Mouse (Mus musculus): ENCODE data around the gene Isoc2a. TPM values are rescaled to one million over a fixed set of nuclear protein-coding genes. Genes with fewer than 3 reads are reported as not detected.
A peak's percentile ranks its signal among the peaks of the same experiment; 100 is the strongest.

Isoc2a gene
- polyA plus RNA-seq, 1 experiment: not detected

- 35% methylated on average over 10 of the region's 10 CpGs for WGBS
- Histone ChIP-seq H3K4me1 (ENCODE audit: control insufficient read depth, insufficient read depth, low read length) (peaks cover 7% of the 10 kb centered on the region), H3K4me3 (ENCODE audit: insufficient read depth, low read depth, low read length) (no peak within 1 kb of the TSS), H3K27ac (ENCODE audit: insufficient read depth, low read depth, low read length) (no peak within 1 kb of the TSS)
- TF ChIP-seq CTCF (IDR thresholded peaks at IDR 0.05; ENCODE audit: insufficient read depth, low read depth, low read length) (no peak), POLR2A (IDR thresholded peaks at IDR 0.05; ENCODE audit: insufficient read depth, low read depth, low read length) (no peak)
Observed at GRCm38 (mm10) chr7:4906466-4906950, 29.6 kb downstream of the Isoc2a start, which contains the start of gene Gm36210. TSS of gene Gm36210 (minus strand) at chr7:4906516.

GRCm38 (mm10) chr7:4911561-4911960 lies 34.6 kb downstream of the Isoc2a start:
- WGBS: 24% methylated on average over 9 of the region's 9 CpGs
- no peak overlapping the region for H3K4me3 ChIP-seq (ENCODE audit: insufficient read depth, low read depth, low read length)
- H3K27ac ChIP-seq (ENCODE audit: insufficient read depth, low read depth, low read length): no peak overlapping the region
- peaks cover 12% of the 10 kb centered on the region for H3K4me1 ChIP-seq (ENCODE audit: control insufficient read depth, insufficient read depth, low read length)
- TF ChIP-seq CTCF (IDR thresholded peaks at IDR 0.05; ENCODE audit: insufficient read depth, low read depth, low read length) (0 out of 2 replicates have a peak, but pooled peaks have one; percentile 32), POLR2A (IDR thresholded peaks at IDR 0.05; ENCODE audit: insufficient read depth, low read depth, low read length) (no peak)

GRCm38 (mm10) chr7:4912248-4912647 lies 35.3 kb downstream of the Isoc2a start:
- WGBS: 62% methylated on average over 5 of the region's 5 CpGs
- Histone ChIP-seq H3K27ac (ENCODE audit: insufficient read depth, low read depth, low read length) (no peak overlapping the region), H3K4me3 (ENCODE audit: insufficient read depth, low read depth, low read length) (no peak overlapping the region)

GRCm38 (mm10) chr7:4915007-4915665 lies 38.2 kb downstream of the Isoc2a start, which contains the start of gene Zfp628:
TSS of gene Zfp628 (plus strand) at chr7:4915217.
- Histone ChIP-seq H3K4me3 (ENCODE audit: insufficient read depth, low read depth, low read length) (peak within 1 kb of the TSS; percentile 98), H3K27ac (ENCODE audit: insufficient read depth, low read depth, low read length) (peak within 1 kb of the TSS; percentile 99), H3K4me1 (ENCODE audit: control insufficient read depth, insufficient read depth, low read length) (peaks cover 25% of the 10 kb centered on the region)
- TF ChIP-seq POLR2A (IDR thresholded peaks at IDR 0.05; ENCODE audit: insufficient read depth, low read depth, low read length) (peak; percentile 82), CTCF (IDR thresholded peaks at IDR 0.05; ENCODE audit: insufficient read depth, low read depth, low read length) (no peak)
- under 1% methylated on average over 56 of the region's 56 CpGs for WGBS

More at GRCm38 (mm10) chr7:4912248-4912647, 35.3 kb downstream of the Isoc2a start:
- TF ChIP-seq POLR2A (IDR thresholded peaks at IDR 0.05; ENCODE audit: insufficient read depth, low read depth, low read length): no peak
- no peak for TF ChIP-seq CTCF (IDR thresholded peaks at IDR 0.05; ENCODE audit: insufficient read depth, low read depth, low read length)
- H3K4me1 ChIP-seq (ENCODE audit: control insufficient read depth, insufficient read depth, low read length): peaks cover 11% of the 10 kb centered on the region

- no peak for TF ChIP-seq CTCF (IDR thresholded peaks at IDR 0.05; ENCODE audit: insufficient read depth, low read depth, low read length)
- no peak for TF ChIP-seq POLR2A (IDR thresholded peaks at IDR 0.05; ENCODE audit: insufficient read depth, low read depth, low read length)
- peak overlapping the region; percentile 95 for H3K27ac ChIP-seq (ENCODE audit: insufficient read depth, low read depth, low read length)
- 3% methylated on average over 14 of the region's 14 CpGs for WGBS
- peak overlapping the region; percentile 98 for H3K4me3 ChIP-seq (ENCODE audit: insufficient read depth, low read depth, low read length)
- peaks cover 32% of the 10 kb centered on the region for H3K4me1 ChIP-seq (ENCODE audit: control insufficient read depth, insufficient read depth, low read length)
Observed at GRCm38 (mm10) chr7:4915669-4916416, 38.9 kb downstream of the Isoc2a start.

- 91% methylated on average over 2 of the region's 2 CpGs for WGBS
- TF ChIP-seq CTCF (IDR thresholded peaks at IDR 0.05; ENCODE audit: insufficient read depth, low read depth, low read length) (no peak), POLR2A (IDR thresholded peaks at IDR 0.05; ENCODE audit: insufficient read depth, low read depth, low read length) (no peak)
- Histone ChIP-seq H3K4me3 (ENCODE audit: insufficient read depth, low read depth, low read length) (no peak overlapping the region), H3K27ac (ENCODE audit: insufficient read depth, low read depth, low read length) (no peak overlapping the region), H3K4me1 (ENCODE audit: control insufficient read depth, insufficient read depth, low read length) (peaks cover 43% of the 10 kb centered on the region)
Observed at GRCm38 (mm10) chr7:4917494-4917893, 40.5 kb downstream of the Isoc2a start.

GRCm38 (mm10) chr7:4918681-4919080 lies 41.7 kb downstream of the Isoc2a start:
- H3K27ac ChIP-seq (ENCODE audit: insufficient read depth, low read depth, low read length): no peak overlapping the region
- WGBS: 93% methylated on average over 15 of the region's 15 CpGs
- no peak overlapping the region for H3K4me3 ChIP-seq (ENCODE audit: insufficient read depth, low read depth, low read length)
- H3K4me1 ChIP-seq (ENCODE audit: control insufficient read depth, insufficient read depth, low read length): peaks cover 46% of the 10 kb centered on the region
- TF ChIP-seq POLR2A (IDR thresholded peaks at IDR 0.05; ENCODE audit: insufficient read depth, low read depth, low read length): no peak
- TF ChIP-seq CTCF (IDR thresholded peaks at IDR 0.05; ENCODE audit: insufficient read depth, low read depth, low read length): no peak

- H3K27ac ChIP-seq (ENCODE audit: insufficient read depth, low read depth, low read length): no peak overlapping the region
- 82% methylated on average over 21 of the region's 21 CpGs for WGBS
- H3K4me3 ChIP-seq (ENCODE audit: insufficient read depth, low read depth, low read length): no peak overlapping the region
- TF ChIP-seq POLR2A (IDR thresholded peaks at IDR 0.05; ENCODE audit: insufficient read depth, low read depth, low read length) (no peak), CTCF (IDR thresholded peaks at IDR 0.05; ENCODE audit: insufficient read depth, low read depth, low read length) (no peak)
- peaks cover 50% of the 10 kb centered on the region for H3K4me1 ChIP-seq (ENCODE audit: control insufficient read depth, insufficient read depth, low read length)
Observed at GRCm38 (mm10) chr7:4919096-4919495, 42.1 kb downstream of the Isoc2a start.

GRCm38 (mm10) chr7:4919971-4920370 lies 43.0 kb downstream of the Isoc2a start:
- H3K27ac ChIP-seq (ENCODE audit: insufficient read depth, low read depth, low read length): no peak overlapping the region
- peaks cover 54% of the 10 kb centered on the region for H3K4me1 ChIP-seq (ENCODE audit: control insufficient read depth, insufficient read depth, low read length)
- no peak overlapping the region for H3K4me3 ChIP-seq (ENCODE audit: insufficient read depth, low read depth, low read length)
- WGBS: 92% methylated on average over 21 of the region's 21 CpGs
- TF ChIP-seq CTCF (IDR thresholded peaks at IDR 0.05; ENCODE audit: insufficient read depth, low read depth, low read length) (no peak), POLR2A (IDR thresholded peaks at IDR 0.05; ENCODE audit: insufficient read depth, low read depth, low read length) (no peak)

Measured in olfactory bulb, adult 2 months (tissue).